Mouse (Mus musculus): Measurements from ENCODE around the gene Samd10. TPM values are rescaled to one million over a fixed set of nuclear protein-coding genes. Genes with fewer than 3 reads are reported as not detected.

The Samd10 gene
- total RNA-seq, 2 experiments from 2014 or later = 0.85 to 1.2 TPM

GRCm38 (mm10) chr2:181577126-181577525 is 21.9 kb downstream of the Samd10 start:
- DNase-seq = no peak

GRCm38 (mm10) chr2:181576613-181577012 is 22.4 kb downstream of the Samd10 start:
- peak; percentile 1 for DNase-seq

DNA sequence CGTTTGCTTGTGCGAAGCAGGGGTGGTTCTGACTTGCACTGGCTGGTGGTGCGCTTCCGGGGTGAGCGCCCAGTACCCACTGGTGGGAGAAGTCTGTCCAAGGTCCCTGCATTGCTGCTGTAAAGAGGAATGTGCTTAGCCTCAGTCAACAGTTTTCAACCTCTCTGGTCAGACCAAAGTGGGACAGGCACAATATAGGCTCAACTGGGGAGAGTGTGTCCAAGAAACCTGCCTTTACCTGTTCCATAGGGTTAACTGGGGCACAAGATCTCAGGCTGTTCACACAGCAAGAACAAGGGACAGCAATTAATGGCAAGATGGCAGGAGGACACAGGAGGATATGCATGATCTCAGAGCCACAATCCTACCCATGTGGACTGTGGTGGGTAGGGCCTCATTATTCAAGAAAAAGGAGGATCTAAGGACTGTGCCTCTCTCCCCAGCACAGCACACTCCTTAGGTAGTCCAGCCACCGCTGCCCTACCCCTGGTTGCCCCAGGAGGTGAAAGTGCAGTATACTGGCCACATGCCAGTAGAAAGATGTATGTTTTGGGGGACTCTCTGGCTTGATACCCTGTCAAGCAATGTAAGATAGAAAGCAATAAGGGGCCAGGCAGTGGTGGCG is 24.0 kb downstream of the Samd10 start:
- peak; percentile 2 for DNase-seq

DNA sequence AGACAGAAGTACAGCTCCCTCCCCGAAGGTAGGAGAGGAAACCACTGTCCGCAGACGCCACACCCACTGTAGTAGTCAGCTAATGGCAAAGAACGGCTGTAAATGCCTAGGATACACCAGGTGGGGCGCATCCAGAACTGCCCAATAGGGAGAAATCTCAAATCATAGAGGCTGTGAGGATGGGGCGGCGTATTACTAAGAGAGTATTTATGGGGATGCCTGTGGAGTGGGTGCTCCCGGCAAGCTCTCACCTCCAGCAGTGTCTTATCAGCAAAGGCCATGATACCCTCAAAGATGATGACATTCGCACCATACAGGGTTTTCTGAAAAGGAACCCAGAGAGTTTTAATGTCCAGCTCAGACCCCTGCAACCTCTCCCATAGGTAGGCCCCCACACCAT is 25.1 kb downstream of the Samd10 start:
- DNase-seq = peak; percentile 1

DNA sequence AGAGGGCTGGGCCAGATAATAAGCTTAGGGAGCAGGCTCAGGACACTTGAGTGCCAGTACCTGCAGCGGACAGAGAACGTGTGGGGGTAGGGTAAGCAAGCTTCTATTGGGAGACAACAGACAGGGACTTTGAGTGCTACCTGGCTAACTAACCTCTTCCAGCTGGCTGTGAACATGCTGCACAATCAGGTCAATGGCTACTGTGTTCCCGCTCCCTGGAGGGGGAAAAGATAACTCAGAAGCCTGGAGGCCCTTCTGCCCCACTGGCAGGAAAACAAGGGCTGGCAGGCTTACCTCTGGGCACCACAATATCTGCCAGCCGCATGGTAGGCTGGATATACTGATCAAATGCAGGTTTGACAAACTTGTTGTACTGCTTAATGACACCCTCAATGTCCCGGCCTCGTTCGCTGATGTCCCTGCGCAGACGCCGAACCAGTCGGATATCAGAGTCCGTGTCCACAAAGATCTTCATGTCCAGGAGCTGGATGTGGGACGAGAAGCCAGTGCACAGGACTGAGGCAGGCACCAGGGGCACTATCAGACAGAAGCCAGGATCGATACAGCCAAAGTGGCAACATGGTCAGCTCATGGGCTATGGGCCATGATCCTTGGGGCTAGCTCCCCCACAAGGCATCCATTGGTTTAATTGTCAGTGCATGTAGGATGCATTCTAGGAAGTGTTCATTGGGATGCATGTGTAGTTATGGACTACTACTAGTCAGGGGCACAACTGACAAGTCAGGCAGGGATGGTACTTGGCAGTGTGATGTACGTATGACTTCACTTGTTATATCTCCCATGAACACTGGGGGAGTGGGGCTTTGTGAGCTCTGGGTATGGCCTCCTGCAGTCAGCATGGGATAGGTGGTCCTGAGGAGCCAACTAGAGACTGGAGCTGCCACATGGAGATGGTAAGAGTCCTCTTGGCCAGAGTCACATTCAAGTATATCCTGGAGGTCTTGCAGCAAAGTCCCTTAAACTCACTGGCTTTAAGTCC is 25.8 kb downstream of the Samd10 start:
- peak; percentile 3 for DNase-seq

GRCm38 (mm10) chr2:181571941-181572670 is 26.9 kb downstream of the Samd10 start:
- DNase-seq = peak; percentile 2

GRCm38 (mm10) chr2:181570921-181571595 is 28.0 kb downstream of the Samd10 start:
- peak; percentile 10 for DNase-seq

- DNase-seq = peak; percentile 1
These were observed 28.6 kb downstream of the Samd10 start for GRCm38 (mm10) chr2:181570375-181570774.

DNA sequence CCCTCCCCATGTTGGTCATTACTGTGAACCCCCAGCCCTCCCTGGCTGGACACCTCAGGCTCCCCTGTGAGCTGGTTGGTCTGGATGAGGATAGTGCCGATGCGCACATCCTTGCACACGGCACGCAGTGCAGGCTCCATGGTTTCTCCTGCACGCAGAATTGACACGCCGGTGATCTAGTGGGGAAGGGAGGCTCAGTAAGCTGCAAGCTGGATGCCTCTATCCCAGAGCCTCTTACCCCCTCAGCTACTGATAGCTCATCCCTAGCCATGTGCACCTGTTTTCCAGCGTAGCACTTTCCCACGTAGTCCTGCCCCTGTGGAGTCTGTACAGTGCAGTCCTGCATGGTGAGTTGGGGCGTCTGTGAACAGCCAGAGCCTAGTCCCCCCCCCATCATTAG is 29.2 kb downstream of the Samd10 start:
- no peak for DNase-seq

GRCm38 (mm10) chr2:181568272-181569008 is 30.6 kb downstream of the Samd10 start:
- peak; percentile 61 for DNase-seq

DNA sequence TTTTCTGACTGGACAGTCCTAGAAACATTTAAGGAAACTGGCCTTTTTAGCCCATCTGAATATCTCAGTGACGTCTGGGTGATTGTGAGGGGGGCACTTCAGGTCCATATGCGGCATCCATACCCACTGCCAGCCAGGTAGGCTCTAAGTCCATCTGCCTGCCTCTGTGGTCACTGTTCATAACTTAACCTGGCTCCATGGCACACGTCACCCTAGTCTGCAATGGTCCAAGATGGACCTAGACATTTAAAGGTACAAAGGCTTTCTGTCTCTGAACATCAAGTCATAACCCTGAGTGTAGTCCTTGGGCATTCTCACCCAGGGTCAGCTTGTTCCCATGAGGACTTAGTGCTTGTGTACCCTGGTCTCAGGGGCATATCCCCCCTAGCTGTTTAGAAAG is 31.7 kb downstream of the Samd10 start:
- no peak for DNase-seq

DNA sequence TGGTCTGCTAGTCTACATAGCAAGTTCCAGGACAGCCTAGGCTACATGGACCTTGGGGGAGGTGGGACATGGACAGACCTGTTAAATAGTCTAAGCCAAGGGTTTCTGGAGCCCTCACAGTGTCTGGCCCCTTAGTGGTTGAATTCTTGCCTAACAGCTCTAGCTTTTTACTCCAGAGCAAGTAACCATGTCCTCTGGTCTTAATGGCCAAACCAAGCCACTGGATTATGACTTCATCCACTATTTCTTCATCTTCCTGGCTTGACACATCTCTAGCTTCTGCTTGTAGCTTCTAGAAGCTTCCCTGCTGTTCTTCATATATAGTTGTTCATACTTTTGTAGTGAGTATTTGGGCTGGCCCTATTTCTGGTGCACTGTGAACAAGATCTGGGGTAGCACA is 45.2 kb downstream of the Samd10 start:
- no peak for DNase-seq

GRCm38 (mm10) chr2:181550233-181550632 is 48.8 kb downstream of the Samd10 start:
- peak; percentile 13 for DNase-seq

- no peak for DNase-seq
These were observed 50.3 kb downstream of the Samd10 start for GRCm38 (mm10) chr2:181548682-181549081.

- DNase-seq = no peak
These were observed 50.8 kb downstream of the Samd10 start for GRCm38 (mm10) chr2:181548227-181548626.

- DNase-seq = no peak
These were observed 52.9 kb downstream of the Samd10 start for GRCm38 (mm10) chr2:181546142-181546541.

Small RNA genes lying within 50 kb of the gene (microRNA-seq; reads per million reads assigned to microRNA genes)
- 0 reads per million in 2 experiments for gene Mir7006

Other genes starting within 250 kb of the Samd10 start
- 10 to 100 TPM; 13.1 to 18.3 TPM for gene Zgpat, start 234.3 kb downstream of the Samd10 start, total RNA-seq (2021)
- 10 to 100 TPM; 25.2 to 30.8 TPM for gene Arfrp1, start 233.8 kb downstream of the Samd10 start, total RNA-seq (2021)
- 1 to 10 TPM; 5.8 to 9.7 TPM for gene Lime1, start 219.1 kb downstream of the Samd10 start, total RNA-seq (2021)
- 1 to 10 TPM; 5.8 to 8.4 TPM for gene Zbtb46, start 139.8 kb downstream of the Samd10 start, total RNA-seq (2021)
- gene Abhd16b, start 106.0 kb downstream of the Samd10 start, total RNA-seq (2021) = not detected
- 10 to 100 TPM; 69.9 to 72.9 TPM for gene Tpd52l2, start 102.1 kb downstream of the Samd10 start, total RNA-seq (2021)
- 10 to 100 TPM; 67.5 to 70.1 TPM for gene Dnajc5, start 78.7 kb downstream of the Samd10 start, total RNA-seq (2021)
- gene Uckl1, start 14.3 kb downstream of the Samd10 start, total RNA-seq (2021) = 10 to 100 TPM; 36.5 to 43.5 TPM
- 10 to 100 TPM; 26.7 to 33.4 TPM for gene Prpf6, start 7.3 kb downstream of the Samd10 start, total RNA-seq (2021)
- gene Zfp512b, start 6.4 kb downstream of the Samd10 start, total RNA-seq (2021) = 10 to 100 TPM; 28.4 to 32.4 TPM
- gene Gm29797, start 57.8 kb upstream of the Samd10 start, total RNA-seq (2021) = not detected
- 10 to 100 TPM; 25.4 to 36.2 TPM for gene Sox18, start 72.4 kb upstream of the Samd10 start, total RNA-seq (2021)
- 1 to 10 TPM; 5.6 to 6.3 TPM for gene Tcea2, start 81.1 kb upstream of the Samd10 start, total RNA-seq (2021)
- 1 to 10 TPM; 7.5 to 9.6 TPM for gene Rgs19, start 94.8 kb upstream of the Samd10 start, total RNA-seq (2021)
- not detected for gene Lkaaear1, start 99.2 kb upstream of the Samd10 start, total RNA-seq (2021)
- gene Oprl1, start 115.8 kb upstream of the Samd10 start, total RNA-seq (2021) = not detected
- gene Myt1, start 164.1 kb upstream of the Samd10 start, total RNA-seq (2021) = under 1 TPM in 1 of 2 experiments, not detected in 1; 0.09 TPM
- 10 to 100 TPM; 22.2 to 25.2 TPM for gene Pcmtd2, start 238.6 kb upstream of the Samd10 start, total RNA-seq (2021)